Mouse (Mus musculus): ENCODE results near the gene Gm9958. TPM values are rescaled to one million over a fixed set of nuclear protein-coding genes. Genes with fewer than 3 reads are reported as not detected.

Gm9958 gene
- polyA plus RNA-seq, 1 experiment from 2014 or later = 6.1 TPM

DNA sequence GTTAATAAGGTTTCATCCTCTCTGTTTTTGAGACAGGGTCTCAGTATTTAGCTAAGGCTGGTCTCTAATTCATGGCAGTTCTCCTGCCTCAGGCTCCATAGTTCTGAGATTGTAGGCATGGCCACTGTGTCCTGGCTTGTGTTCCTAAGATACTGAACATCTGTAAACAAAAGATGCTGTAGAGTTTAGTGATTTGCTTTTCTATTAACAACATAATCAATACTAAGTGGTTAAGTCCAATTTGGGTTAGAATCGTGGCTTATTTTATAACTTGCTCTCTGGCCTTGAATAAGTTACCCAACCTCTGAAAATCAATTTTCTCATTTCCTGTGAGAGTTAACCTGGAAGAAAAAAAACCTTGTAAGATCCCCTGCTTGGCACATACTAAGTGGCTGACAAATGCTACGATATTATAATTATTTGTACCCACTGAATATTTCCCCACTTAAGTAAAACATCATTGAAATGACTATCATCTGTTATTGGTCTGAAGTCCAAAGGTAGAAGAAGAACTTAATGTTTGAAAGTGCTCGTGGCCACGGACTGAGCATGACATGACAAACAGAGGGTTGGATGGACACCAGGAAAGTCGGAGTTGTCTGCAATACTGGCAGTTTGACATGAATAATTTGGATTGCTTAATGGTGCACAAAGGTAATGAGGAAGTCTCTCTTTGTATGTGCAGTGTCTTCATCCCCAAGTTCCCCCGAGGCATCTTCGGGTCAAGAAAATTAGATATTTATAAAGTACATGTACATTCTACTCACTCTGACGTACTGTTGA lies 47.3 kb downstream of the Gm9958 start:
- Histone ChIP-seq H3K9ac (replicated peaks) (no peak overlapping the region), H3K27me3 (no peaks in the 10 kb centered on the region), H3K4me1 (replicated peaks) (peaks cover 4% of the 10 kb centered on the region; the same call in 1 of the 2 replicates), H3K36me3 (no peaks in the 10 kb centered on the region), H3K4me3 (replicated peaks) (no peak overlapping the region), H3K4me2 (no peak overlapping the region), H3K9me3 (no peaks in the 10 kb centered on the region), H3K27ac (no peak overlapping the region)
- 85% methylated on average over 8 of the region's 8 CpGs for WGBS
- ATAC-seq (ENCODE audit: insufficient number of reproducible peaks, insufficient read depth, low FRiP score, low TSS enrichment, low read depth) = no peak

DNA sequence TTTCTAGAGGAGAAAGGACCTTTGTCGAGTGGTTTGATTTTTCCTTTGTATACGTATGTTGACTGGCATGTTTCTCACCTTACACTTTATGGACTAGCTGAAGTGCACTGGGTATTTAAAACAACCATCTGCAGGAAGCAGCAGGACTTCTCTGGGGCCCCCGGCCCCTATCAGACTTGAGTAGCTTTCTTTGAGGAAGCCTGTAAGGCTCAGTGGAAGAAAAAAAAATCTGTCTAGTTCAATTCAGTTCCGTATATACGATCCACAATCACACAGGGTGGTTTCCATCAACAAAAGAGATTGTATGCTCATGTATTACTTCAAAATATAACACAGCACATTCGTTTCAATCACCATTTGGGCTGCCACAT lies 47.9 kb downstream of the Gm9958 start:
- no peaks in the 10 kb centered on the region for H3K36me3 ChIP-seq
- H3K4me3 ChIP-seq (replicated peaks) = no peak overlapping the region
- no peak overlapping the region for H3K9ac ChIP-seq (replicated peaks)
- H3K9me3 ChIP-seq = no peaks in the 10 kb centered on the region
- no peak overlapping the region for H3K4me2 ChIP-seq
- H3K4me1 ChIP-seq (replicated peaks) = peaks cover 4% of the 10 kb centered on the region; the same call in 1 of the 2 replicates
- no peaks in the 10 kb centered on the region for H3K27me3 ChIP-seq
- H3K27ac ChIP-seq = no peak overlapping the region
- WGBS = 49% methylated on average over 6 of the region's 6 CpGs
- no peak for ATAC-seq (ENCODE audit: insufficient number of reproducible peaks, insufficient read depth, low FRiP score, low TSS enrichment, low read depth)

Other genes with a start within 250 kb of the Gm9958 start
- gene Cox18, start 143.2 kb upstream of the Gm9958 start, polyA plus RNA-seq (2016; fragmentation: Nextera tagmentation; extraction: Ambion mirVana) = 34.4 and 35.9 TPM in 2 replicates
- 26.6 and 30.4 TPM in 2 replicates for gene Ankrd17, start 627 bp upstream of the Gm9958 start, polyA plus RNA-seq (2016; fragmentation: Nextera tagmentation; extraction: Ambion mirVana)
- 0.59 and 0.93 TPM in 2 replicates for gene Alb, start 93.7 kb downstream of the Gm9958 start, polyA plus RNA-seq (2016; fragmentation: Nextera tagmentation; extraction: Ambion mirVana)
- gene Afp, start 123.5 kb downstream of the Gm9958 start, polyA plus RNA-seq (2016; fragmentation: Nextera tagmentation; extraction: Ambion mirVana) = 2.9 and 5.1 TPM in 2 replicates
- not detected in 2 replicates for gene Afm, start 151.7 kb downstream of the Gm9958 start, polyA plus RNA-seq (2016; fragmentation: Nextera tagmentation; extraction: Ambion mirVana)
- gene 5830473C10Rik, start 193.9 kb downstream of the Gm9958 start, polyA plus RNA-seq (2016; fragmentation: Nextera tagmentation; extraction: Ambion mirVana) = not detected in 2 replicates

Data from limb, embryonic 12.5 days (tissue).